Mouse (Mus musculus): Measurements from ENCODE around the gene Kank3. TPM values are rescaled to one million over a fixed set of nuclear protein-coding genes. Genes with fewer than 3 reads are reported as not detected.
A peak's percentile ranks its signal among the peaks of the same experiment; 100 is the strongest.

Kank3 gene
- polyA plus RNA-seq, 1 experiment from 2014 or later, result 211 TPM

GRCm38 (mm10) chr17:33804205-33804604 lies 6.1 kb upstream of the Kank3 start:
- no peaks in the 10 kb centered on the region for H3K27me3 ChIP-seq (replicated peaks; ENCODE audit: insufficient read depth, low read length)
- no peak overlapping the region for H3K9ac ChIP-seq (replicated peaks; ENCODE audit: low read depth)
- no peak overlapping the region for H3K4me2 ChIP-seq (replicated peaks; ENCODE audit: low read depth, low read length)
- H3K4me1 ChIP-seq (ENCODE audit: insufficient read depth, low read depth, low read length), result no peaks in the 10 kb centered on the region
- peak overlapping the region; percentile 88 for H3K27ac ChIP-seq (ENCODE audit: low read length)
- no peak overlapping the region for H3K4me3 ChIP-seq (ENCODE audit: low read depth, low read length)
- TF ChIP-seq CTCF (IDR thresholded peaks at IDR 0.05), result no peak
- no peak for TF ChIP-seq EP300 (IDR thresholded peaks at IDR 0.05)
- 48% methylated on average over 4 of the region's 4 CpGs for WGBS
- no peaks in the 10 kb centered on the region for H3K9me3 ChIP-seq (ENCODE audit: low read length)
- H3K36me3 ChIP-seq (ENCODE audit: insufficient read depth, low read length), result no peaks in the 10 kb centered on the region
- peak; percentile 94 for ATAC-seq
- peak; percentile 78 for DNase-seq (ENCODE audit: low spot score)

GRCm38 (mm10) chr17:33804745-33805144 lies 5.6 kb upstream of the Kank3 start:
- TF ChIP-seq CTCF (IDR thresholded peaks at IDR 0.05) (no peak), EP300 (IDR thresholded peaks at IDR 0.05) (peak; percentile 76)
- no peak overlapping the region for H3K4me2 ChIP-seq (replicated peaks; ENCODE audit: low read depth, low read length)
- no peak overlapping the region for H3K4me3 ChIP-seq (ENCODE audit: low read depth, low read length)
- no peaks in the 10 kb centered on the region for H3K9me3 ChIP-seq (ENCODE audit: low read length)
- H3K9ac ChIP-seq (replicated peaks; ENCODE audit: low read depth), result no peak overlapping the region
- peak overlapping the region; percentile 88 for H3K27ac ChIP-seq (ENCODE audit: low read length)
- H3K36me3 ChIP-seq (ENCODE audit: insufficient read depth, low read length), result no peaks in the 10 kb centered on the region
- 20% methylated on average over 1 of the region's 1 CpGs for WGBS
- H3K4me1 ChIP-seq (ENCODE audit: insufficient read depth, low read depth, low read length), result no peaks in the 10 kb centered on the region
- ATAC-seq, result peak; percentile 95
- DNase-seq (ENCODE audit: low spot score), result peak; percentile 90
- no peaks in the 10 kb centered on the region for H3K27me3 ChIP-seq (replicated peaks; ENCODE audit: insufficient read depth, low read length)

DNA sequence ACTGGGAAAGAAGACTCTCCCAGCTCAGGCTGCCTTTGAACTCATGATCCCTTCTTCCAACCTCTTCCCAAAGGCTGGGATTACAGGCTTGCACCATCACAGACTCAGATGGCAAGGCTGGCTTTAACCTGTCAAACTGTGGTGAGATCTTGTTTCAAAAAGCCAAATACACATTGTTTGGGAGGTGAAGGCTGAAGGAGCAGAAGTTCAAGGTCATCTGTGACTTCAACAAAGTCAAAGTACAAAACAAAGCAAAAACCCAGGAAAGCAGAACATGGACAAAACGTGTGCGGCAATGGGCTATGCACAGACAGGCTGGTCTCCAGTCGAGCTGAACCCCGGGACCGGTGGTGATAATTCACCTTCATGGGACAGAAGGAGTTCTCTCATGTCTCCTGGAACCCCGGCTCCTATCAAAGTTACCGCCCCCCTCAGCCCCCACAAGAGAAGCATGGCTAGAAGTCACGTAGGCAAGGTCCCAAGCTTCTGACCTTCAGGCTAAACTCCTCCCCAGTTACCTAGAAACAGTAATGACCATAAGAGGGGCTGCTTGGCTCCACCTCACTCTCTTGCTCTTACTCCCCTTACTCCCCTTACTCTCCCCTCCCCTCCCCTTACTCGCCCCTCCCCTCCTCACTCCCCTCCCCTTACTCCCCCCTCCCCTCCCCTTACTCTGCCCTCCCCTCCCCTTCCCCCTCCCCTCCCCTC lies 3.0 kb upstream of the Kank3 start:
- H3K4me1 ChIP-seq (ENCODE audit: insufficient read depth, low read depth, low read length), result peaks cover 6% of the 10 kb centered on the region; the same call in 1 of the 2 replicates
- no peak overlapping the region for H3K27ac ChIP-seq (ENCODE audit: low read length)
- H3K4me3 ChIP-seq (ENCODE audit: low read depth, low read length), result no peak overlapping the region
- no peak for TF ChIP-seq EP300 (IDR thresholded peaks at IDR 0.05)
- no peak for TF ChIP-seq CTCF (IDR thresholded peaks at IDR 0.05)
- H3K9ac ChIP-seq (replicated peaks; ENCODE audit: low read depth), result no peak overlapping the region
- H3K4me2 ChIP-seq (replicated peaks; ENCODE audit: low read depth, low read length), result no peak overlapping the region
- no peaks in the 10 kb centered on the region for H3K9me3 ChIP-seq (ENCODE audit: low read length)
- H3K27me3 ChIP-seq (replicated peaks; ENCODE audit: insufficient read depth, low read length), result no peaks in the 10 kb centered on the region
- no peaks in the 10 kb centered on the region for H3K36me3 ChIP-seq (ENCODE audit: insufficient read depth, low read length)
- DNase-seq (ENCODE audit: low spot score) (no peak), ATAC-seq (no peak)
- WGBS, result 46% methylated on average over 8 of the region's 9 CpGs

DNA sequence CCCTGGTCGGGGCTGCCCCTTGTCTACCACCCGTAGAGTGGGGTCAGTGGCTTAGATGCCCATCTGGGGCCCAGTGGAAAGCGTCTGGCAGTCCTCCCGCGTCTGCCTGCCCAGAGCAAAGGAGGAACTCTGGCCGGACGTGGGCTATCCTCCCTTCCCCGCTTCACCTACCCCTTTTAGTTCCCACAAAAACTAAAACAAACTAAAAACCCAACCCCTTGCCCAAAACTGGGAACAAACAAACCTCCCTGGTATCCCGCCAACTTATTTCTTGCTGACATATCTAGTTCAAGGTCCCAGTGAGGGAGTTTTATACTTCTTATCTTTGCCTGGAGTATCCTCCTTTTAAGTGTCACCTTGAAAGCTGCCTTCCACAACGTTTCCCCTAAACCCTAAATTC lies 2.1 kb upstream of the Kank3 start:
- Histone ChIP-seq H3K4me3 (ENCODE audit: low read depth, low read length) (no peak overlapping the region), H3K27ac (ENCODE audit: low read length) (no peak overlapping the region), H3K27me3 (replicated peaks; ENCODE audit: insufficient read depth, low read length) (no peaks in the 10 kb centered on the region), H3K36me3 (ENCODE audit: insufficient read depth, low read length) (no peaks in the 10 kb centered on the region), H3K4me1 (ENCODE audit: insufficient read depth, low read depth, low read length) (peaks cover 13% of the 10 kb centered on the region; the same call in 1 of the 2 replicates), H3K4me2 (replicated peaks; ENCODE audit: low read depth, low read length) (no peak overlapping the region), H3K9ac (replicated peaks; ENCODE audit: low read depth) (no peak overlapping the region), H3K9me3 (ENCODE audit: low read length) (no peaks in the 10 kb centered on the region)
- WGBS, result 41% methylated on average over 10 of the region's 10 CpGs
- ATAC-seq (no peak), DNase-seq (ENCODE audit: low spot score) (no peak)
- no peak for TF ChIP-seq EP300 (IDR thresholded peaks at IDR 0.05)
- no peak for TF ChIP-seq CTCF (IDR thresholded peaks at IDR 0.05)

GRCm38 (mm10) chr17:33811142-33811516 lies 810 bp downstream of the Kank3 start:
- Histone ChIP-seq H3K36me3 (ENCODE audit: insufficient read depth, low read length) (no peaks in the 10 kb centered on the region), H3K4me3 (ENCODE audit: low read depth, low read length) (peak overlapping the region; percentile 76), H3K9me3 (ENCODE audit: low read length) (no peaks in the 10 kb centered on the region), H3K4me1 (ENCODE audit: insufficient read depth, low read depth, low read length) (peaks cover 26% of the 10 kb centered on the region; the same call in 1 of the 2 replicates), H3K9ac (replicated peaks; ENCODE audit: low read depth) (peak overlapping the region; percentile 75), H3K27ac (ENCODE audit: low read length) (peak overlapping the region; percentile 92), H3K4me2 (replicated peaks; ENCODE audit: low read depth, low read length) (peak overlapping the region; percentile 81), H3K27me3 (replicated peaks; ENCODE audit: insufficient read depth, low read length) (no peaks in the 10 kb centered on the region)
- WGBS, result 10% methylated on average over 7 of the region's 7 CpGs
- ATAC-seq (no peak), DNase-seq (ENCODE audit: low spot score) (no peak)
- TF ChIP-seq EP300 (IDR thresholded peaks at IDR 0.05), result no peak
- TF ChIP-seq CTCF (IDR thresholded peaks at IDR 0.05), result no peak

- Histone ChIP-seq H3K4me2 (replicated peaks; ENCODE audit: low read depth, low read length) (peak overlapping the region; percentile 81), H3K4me1 (ENCODE audit: insufficient read depth, low read depth, low read length) (peaks cover 28% of the 10 kb centered on the region; the same call in 1 of the 2 replicates), H3K27ac (ENCODE audit: low read length) (peak overlapping the region; percentile 92), H3K36me3 (ENCODE audit: insufficient read depth, low read length) (no peaks in the 10 kb centered on the region), H3K9ac (replicated peaks; ENCODE audit: low read depth) (no peak overlapping the region; the same call in 1 of the 2 replicates), H3K27me3 (replicated peaks; ENCODE audit: insufficient read depth, low read length) (no peaks in the 10 kb centered on the region), H3K4me3 (ENCODE audit: low read depth, low read length) (peak overlapping the region; percentile 21), H3K9me3 (ENCODE audit: low read length) (no peaks in the 10 kb centered on the region)
- TF ChIP-seq CTCF (IDR thresholded peaks at IDR 0.05) (no peak), EP300 (IDR thresholded peaks at IDR 0.05) (no peak)
- DNase-seq (ENCODE audit: low spot score), result peak; percentile 76
- ATAC-seq, result 0 out of 2 replicates have a peak, but pooled peaks have one; percentile 0
- 2% methylated on average over 3 of the region's 3 CpGs for WGBS
These were observed 2.2 kb downstream of the Kank3 start for GRCm38 (mm10) chr17:33812475-33812874.

Measured in lung, postnatal 0 days (tissue).